Mouse (Mus musculus): Measurements from ENCODE around the gene Glyat. TPM values are rescaled to one million over a fixed set of nuclear protein-coding genes. Genes with fewer than 3 reads are reported as not detected.

Glyat gene
- total and polyA plus RNA-seq, 3 experiments: not detected

- no peak for TF ChIP-seq ETS1 (conservative IDR thresholded peaks at IDR 0.05; ENCODE audit: low read depth, low read length)
- no peak for TF ChIP-seq ELF1 (IDR thresholded peaks at IDR 0.05; ENCODE audit: low read depth, low read length)
- TF ChIP-seq USF2 (conservative IDR thresholded peaks at IDR 0.05; ENCODE audit: low read depth, low read length): no peak
- TF ChIP-seq POLR2AphosphoS2 (IDR thresholded peaks at IDR 0.05; ENCODE audit: low read depth, low read length): no peak
- TF ChIP-seq KAT2A (IDR thresholded peaks at IDR 0.05; ENCODE audit: insufficient replicate concordance, low read length): no peak
- no peak for TF ChIP-seq MXI1 (IDR thresholded peaks at IDR 0.05; ENCODE audit: low read depth, low read length)
- TF ChIP-seq BHLHE40 (IDR thresholded peaks at IDR 0.05; ENCODE audit: low read depth, low read length): no peak
- TF ChIP-seq HCFC1 (IDR thresholded peaks at IDR 0.05; ENCODE audit: low read depth, low read length): no peak
- no peak for TF ChIP-seq E2F4 (IDR thresholded peaks at IDR 0.05; ENCODE audit: insufficient replicate concordance, low read depth, low read length)
- no peak for TF ChIP-seq NELFE (IDR thresholded peaks at IDR 0.05; ENCODE audit: low read depth, low read length)
- TF ChIP-seq MYC (IDR thresholded peaks at IDR 0.05; ENCODE audit: low read depth, low read length): no peak
- TF ChIP-seq CHD1 (IDR thresholded peaks at IDR 0.05; ENCODE audit: low read depth, low read length): no peak
- no peak for TF ChIP-seq SMC3 (IDR thresholded peaks at IDR 0.05; ENCODE audit: low read depth, low read length)
- Histone ChIP-seq H3K9ac (ENCODE audit: insufficient read depth, low read depth) (no peak overlapping the region), H3K4me2 (ENCODE audit: insufficient read depth, low read depth, poor library complexity, severe bottlenecking) (no peak overlapping the region), H3K4me1 (ENCODE audit: control insufficient read depth in 1 of 2, insufficient read depth in 2 of 2) (no peaks in the 10 kb centered on the region), H3K36me3 (replicated peaks in 1 of 2; ENCODE audit: control insufficient read depth in 1 of 2, insufficient read depth in 1 of 2, low read length in 1 of 2) (no peaks in the 10 kb centered on the region), H3K9me3 (replicated peaks; ENCODE audit: low read length) (no peaks in the 10 kb centered on the region), H3K27me3 (replicated peaks) (no peaks in the 10 kb centered on the region), H3K4me3 (replicated peaks in 1 of 3; ENCODE audit: low read depth in 2 of 3, low read length in 2 of 3, poor library complexity in 1 of 3) (no peak overlapping the region), H3K79me2 (replicated peaks; ENCODE audit: control insufficient read depth, extremely low read depth, insufficient read depth, poor library complexity, severe bottlenecking) (no peaks in the 10 kb centered on the region), H3K27ac (ENCODE audit: insufficient read depth, low read depth) (no peak overlapping the region)
- dilution Hi-C loops (cut with MboI; ENCODE audit: extremely low pct_ligation_motif_present, extremely low pct_unique_long_range_greater_than_20kb, low sequenced_read_pairs) (no loop called here), in situ Hi-C loops (cut with MboI; ENCODE audit: low pct_ligation_motif_present, low pct_unique_long_range_greater_than_20kb, low sequenced_read_pairs) (no loop called here)
- DNase-seq (ENCODE audit: extremely low read depth): no peak
Measured at GRCm38 (mm10) chr19:12685231-12685630, 52.1 kb downstream of the Glyat start.

GRCm38 (mm10) chr19:12695590-12695989, 62.5 kb downstream of the Glyat start, which contains the start of gene Keg1:
Keg1 (plus strand) TSS chr19:12695786.
- Histone ChIP-seq H3K27ac (ENCODE audit: insufficient read depth, low read depth) (no peak within 1 kb of the TSS), H3K36me3 (replicated peaks in 1 of 2; ENCODE audit: control insufficient read depth in 1 of 2, insufficient read depth in 1 of 2, low read length in 1 of 2) (no peaks in the 10 kb centered on the region), H3K4me1 (ENCODE audit: control insufficient read depth in 1 of 2, insufficient read depth in 2 of 2) (no peaks in the 10 kb centered on the region), H3K9ac (ENCODE audit: insufficient read depth, low read depth) (no peak within 1 kb of the TSS), H3K4me3 (replicated peaks in 1 of 3; ENCODE audit: low read depth in 2 of 3, low read length in 2 of 3, poor library complexity in 1 of 3) (no peak within 1 kb of the TSS), H3K27me3 (replicated peaks) (no peaks in the 10 kb centered on the region), H3K4me2 (ENCODE audit: insufficient read depth, low read depth, poor library complexity, severe bottlenecking) (no peak within 1 kb of the TSS), H3K9me3 (replicated peaks; ENCODE audit: low read length) (no peaks in the 10 kb centered on the region), H3K79me2 (replicated peaks; ENCODE audit: control insufficient read depth, extremely low read depth, insufficient read depth, poor library complexity, severe bottlenecking) (no peaks in the 10 kb centered on the region)
- no peak for DNase-seq (ENCODE audit: extremely low read depth)
- TF ChIP-seq SIN3A (IDR thresholded peaks at IDR 0.05; ENCODE audit: low read length): no peak
- no peak for TF ChIP-seq MXI1 (IDR thresholded peaks at IDR 0.05; ENCODE audit: low read depth, low read length)
- no peak for TF ChIP-seq EP300 (IDR thresholded peaks at IDR 0.05; ENCODE audit: low read length)
- TF ChIP-seq TBP (conservative IDR thresholded peaks at IDR 0.05; ENCODE audit: low read depth, low read length): no peak
- TF ChIP-seq CTCF (conservative IDR thresholded peaks at IDR 0.05 in 1 of 2, IDR thresholded peaks at IDR 0.05 in 1 of 2; ENCODE audit: low read depth in 2 of 2, low read length in 2 of 2): no peak
- TF ChIP-seq ETS1 (conservative IDR thresholded peaks at IDR 0.05; ENCODE audit: low read depth, low read length): no peak
- TF ChIP-seq NRF1 (IDR thresholded peaks at IDR 0.05; ENCODE audit: low read depth, low read length): no peak
- TF ChIP-seq ZC3H11A (IDR thresholded peaks at IDR 0.05; ENCODE audit: low read depth, low read length): no peak
- TF ChIP-seq POLR2AphosphoS2 (IDR thresholded peaks at IDR 0.05; ENCODE audit: low read depth, low read length): no peak
- dilution Hi-C loops (cut with MboI; ENCODE audit: extremely low pct_ligation_motif_present, extremely low pct_unique_long_range_greater_than_20kb, low sequenced_read_pairs): no loop called here
- in situ Hi-C loops (cut with MboI; ENCODE audit: low pct_ligation_motif_present, low pct_unique_long_range_greater_than_20kb, low sequenced_read_pairs): no loop called here

All from CH12.LX (cell line).